Mouse (Mus musculus): ENCODE results near the gene P4htm. TPM values are rescaled to one million over a fixed set of nuclear protein-coding genes. Genes with fewer than 3 reads are reported as not detected.

Gene P4htm
- total RNA-seq, 2 experiments from 2014 or later = 101 to 104 TPM

GRCm38 (mm10) chr9:108574921-108575320 is 22.5 kb downstream of the P4htm start:
- no peak for TF ChIP-seq CTCF (conservative IDR thresholded peaks at IDR 0.05)
- DNase-seq (ENCODE audit: low spot score in 2 of 2) = no peak
- Histone ChIP-seq H3K27ac (no peak overlapping the region), H3K4me3 (no peak overlapping the region)

- H3K27ac ChIP-seq = peak overlapping the region; percentile 23; the same call in 1 of the 2 replicates
- DNase-seq (ENCODE audit: low spot score in 2 of 2) = no peak
- peak; percentile 68 for TF ChIP-seq CTCF (conservative IDR thresholded peaks at IDR 0.05)
- H3K4me3 ChIP-seq = no peak overlapping the region
These were observed 23.4 kb downstream of the P4htm start for GRCm38 (mm10) chr9:108573774-108574690.

DNA sequence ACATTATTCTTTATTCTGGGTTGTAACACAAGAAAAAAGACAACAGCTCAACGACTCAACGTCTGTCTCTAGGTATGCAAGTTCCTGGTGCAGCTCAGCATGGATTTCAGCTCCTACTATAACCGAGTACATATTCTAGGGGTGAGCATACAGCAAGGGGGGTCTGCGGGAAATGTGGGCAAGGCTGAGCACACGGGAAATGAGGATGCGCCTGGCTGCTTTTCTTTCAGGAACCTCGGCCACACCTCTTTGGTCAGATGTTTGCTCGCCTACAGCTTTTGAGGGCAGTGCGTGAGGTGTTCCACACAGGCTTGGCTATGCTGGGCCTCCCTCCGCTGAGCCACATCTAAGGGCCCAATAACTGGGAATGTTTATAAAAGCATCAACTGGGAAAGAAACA is 25.1 kb downstream of the P4htm start:
- Histone ChIP-seq H3K27ac (no peak overlapping the region), H3K4me3 (no peak overlapping the region)
- TF ChIP-seq CTCF (conservative IDR thresholded peaks at IDR 0.05) = no peak
- DNase-seq (ENCODE audit: low spot score in 2 of 2) = no peak

DNA sequence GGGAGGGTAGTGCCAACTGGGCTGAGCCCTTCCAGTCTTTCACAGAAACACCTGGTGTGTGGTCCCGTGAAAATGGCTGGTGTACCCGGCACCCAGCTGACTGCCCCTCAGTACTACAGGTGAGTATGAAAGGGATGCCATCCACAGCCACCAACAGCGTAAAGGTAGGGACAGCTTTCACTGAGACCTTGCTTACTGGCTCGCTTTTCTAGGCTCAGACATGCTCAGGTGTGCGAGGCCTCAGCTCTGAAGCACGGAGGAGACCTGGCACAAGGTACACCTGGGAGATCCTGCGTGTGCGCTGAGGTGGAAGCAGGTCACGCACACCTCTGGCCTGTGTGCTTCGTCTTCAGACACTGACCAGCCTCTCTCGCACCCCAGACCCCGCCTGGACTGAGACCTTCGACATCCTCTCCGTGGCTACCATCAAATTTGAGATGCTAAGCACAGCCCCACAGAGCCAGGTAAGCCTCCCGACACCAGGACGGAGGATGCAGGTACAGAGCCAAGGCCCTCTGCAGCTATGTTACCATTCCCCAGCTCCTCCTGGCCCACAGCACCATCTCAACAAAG is 26.0 kb downstream of the P4htm start:
- no peak for DNase-seq (ENCODE audit: low spot score in 2 of 2)
- H3K4me3 ChIP-seq = no peak overlapping the region
- H3K27ac ChIP-seq = no peak overlapping the region
- no peak for TF ChIP-seq CTCF (conservative IDR thresholded peaks at IDR 0.05)

- Histone ChIP-seq H3K27ac (peak overlapping the region; percentile 93), H3K4me3 (peak overlapping the region; percentile 79)
- peak; percentile 83 for TF ChIP-seq CTCF (conservative IDR thresholded peaks at IDR 0.05)
- peak; percentile 70 to 78 for DNase-seq (ENCODE audit: low spot score in 2 of 2)
These were observed 27.1 kb downstream of the P4htm start for GRCm38 (mm10) chr9:108570207-108570896.

- DNase-seq (ENCODE audit: low spot score in 2 of 2) = peak; percentile 85 to 92
- H3K4me3 ChIP-seq = peak within 1 kb of the TSS; percentile 79
- TF ChIP-seq CTCF (conservative IDR thresholded peaks at IDR 0.05) = no peak
- peak within 1 kb of the TSS; percentile 93 for H3K27ac ChIP-seq
These were observed 27.9 kb downstream of the P4htm start, which contains the start of gene Dalrd3 for GRCm38 (mm10) chr9:108569381-108570206. Gene Dalrd3, plus strand, starts transcription at chr9:108569886.

DNA sequence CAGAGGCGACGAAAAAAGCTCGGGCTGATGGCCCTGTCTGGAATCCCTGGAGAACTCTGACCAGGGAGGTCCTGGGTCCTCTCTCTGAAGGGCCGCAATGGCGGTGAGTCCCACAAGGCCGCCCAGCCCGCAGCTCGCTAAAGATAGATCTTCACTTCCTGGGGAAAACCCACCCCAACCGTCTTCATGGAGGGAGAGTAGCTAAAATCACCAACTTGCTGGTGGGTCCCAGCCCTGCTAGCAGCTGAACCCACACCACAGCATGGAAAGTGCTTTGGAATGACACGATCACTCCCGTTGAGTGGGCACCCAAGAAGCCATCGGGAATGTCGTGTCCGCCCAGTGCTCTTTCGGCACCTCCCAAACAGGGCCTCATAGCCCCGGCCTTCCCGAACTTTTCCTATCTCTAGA is 29.0 kb downstream of the P4htm start:
- Histone ChIP-seq H3K27ac (peak overlapping the region; percentile 23; the same call in 1 of the 2 replicates), H3K4me3 (peak overlapping the region; percentile 69)
- no peak for TF ChIP-seq CTCF (conservative IDR thresholded peaks at IDR 0.05)
- no peak for DNase-seq (ENCODE audit: low spot score in 2 of 2)

DNA sequence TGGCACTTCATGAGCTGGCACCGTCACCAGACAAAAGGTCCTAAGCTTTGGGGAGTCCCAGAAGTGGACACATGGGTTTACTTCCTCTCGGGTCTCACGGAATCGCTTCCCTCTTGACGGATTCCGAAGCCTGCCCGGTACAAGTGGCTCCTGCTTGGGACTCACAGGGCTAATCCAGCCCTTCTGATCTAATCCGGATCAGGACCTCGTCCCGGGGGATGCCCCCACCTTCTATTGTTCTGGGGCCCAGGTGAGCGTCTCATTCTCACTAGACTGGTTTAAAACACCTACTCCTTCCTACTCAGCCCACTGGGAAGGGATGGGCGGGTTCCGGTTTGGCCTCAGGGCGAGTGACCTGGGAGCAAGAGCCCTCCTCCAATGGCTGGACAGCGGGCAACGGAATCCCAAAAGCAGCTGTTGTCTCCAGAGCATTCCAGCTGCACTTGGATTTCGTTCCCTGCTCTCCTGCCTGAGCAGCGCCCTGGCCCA is 29.5 kb downstream of the P4htm start:
- TF ChIP-seq CTCF (conservative IDR thresholded peaks at IDR 0.05) = no peak
- no peak for DNase-seq (ENCODE audit: low spot score in 2 of 2)
- peak overlapping the region; percentile 69 for H3K4me3 ChIP-seq
- peak overlapping the region; percentile 100 for H3K27ac ChIP-seq

DNA sequence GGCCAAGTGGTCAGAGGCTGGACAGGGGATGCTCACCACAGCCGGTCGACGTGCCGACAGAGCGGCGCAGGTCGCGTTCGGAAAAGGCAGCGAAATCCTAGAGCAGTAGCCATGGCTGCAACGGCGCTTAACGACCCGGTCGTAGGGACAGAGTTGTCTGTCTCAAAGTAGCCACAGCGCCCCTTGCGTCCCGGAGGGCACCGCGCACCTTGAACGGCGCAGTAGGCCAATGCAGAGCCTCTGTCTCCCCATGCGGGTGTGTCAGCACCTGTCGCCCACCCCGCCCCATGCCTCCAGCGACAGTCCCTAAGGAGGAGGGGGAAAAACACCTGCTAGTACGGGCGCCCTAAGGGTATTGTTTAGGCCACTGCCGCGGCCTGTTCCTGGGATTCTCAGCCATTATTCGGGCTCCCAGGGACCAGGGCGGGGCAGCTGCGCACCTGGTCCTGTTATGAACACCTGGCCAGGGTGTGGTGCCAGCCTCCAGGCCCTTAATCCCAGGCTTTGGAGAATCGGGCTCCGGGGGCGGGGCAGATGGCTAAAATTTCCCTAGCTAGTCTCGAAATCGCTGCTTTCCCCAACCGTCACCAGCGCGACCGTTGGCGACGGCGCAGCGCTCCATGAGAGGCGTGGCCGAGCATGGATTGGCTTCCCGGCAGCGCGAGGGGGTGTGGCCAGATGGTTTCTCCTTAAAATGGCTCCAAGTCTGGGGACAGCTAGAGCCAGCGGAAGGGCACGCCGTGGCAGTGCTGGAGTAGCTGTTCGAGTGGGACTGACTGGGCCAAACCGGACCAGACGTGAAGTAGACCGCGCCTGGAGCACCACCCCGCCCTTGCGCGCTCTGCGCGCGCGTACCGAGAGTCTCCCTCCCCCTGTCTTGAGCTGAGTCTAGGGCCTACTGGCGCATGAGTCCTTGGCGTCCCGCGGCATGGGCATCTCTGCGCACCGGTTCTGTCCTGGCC is 30.4 kb downstream of the P4htm start, which contains the start of gene Ndufaf3:
Gene Ndufaf3 (minus strand): TSS at position 620 of the 962 bp plus-strand sequence.
- H3K4me3 ChIP-seq = peak within 1 kb of the TSS; percentile 69
- H3K27ac ChIP-seq = peak within 1 kb of the TSS; percentile 100
- DNase-seq (ENCODE audit: low spot score in 2 of 2) = peak; percentile 95 to 98
- peak; percentile 96 for TF ChIP-seq CTCF (conservative IDR thresholded peaks at IDR 0.05)

GRCm38 (mm10) chr9:108565881-108566814 is 31.3 kb downstream of the P4htm start:
- no peak for DNase-seq (ENCODE audit: low spot score in 2 of 2)
- Histone ChIP-seq H3K27ac (peak overlapping the region; percentile 100), H3K4me3 (peak overlapping the region; percentile 69)
- no peak for TF ChIP-seq CTCF (conservative IDR thresholded peaks at IDR 0.05)
